Mouse (Mus musculus) kidney, embryonic 16.5 days (tissue): Measurements from ENCODE around the gene Evi5. TPM values are rescaled to one million over a fixed set of nuclear protein-coding genes. Genes with fewer than 3 reads are reported as not detected.

Source experiments
- ATAC-seq: fragments of 200-750 bp; cut with Nextera tagmentation; 2 replicates; pipeline ENCODE4 v1.8.0; 2017; ENCODE audit warnings: moderate TSS enrichment; ENCODE audit not compliant: low FRiP score, low TSS enrichment
- H3K27ac ChIP-seq: fragments of 300-500 bp; sonication (generic); 2 replicates; pipeline ENCODE4 v1.5.1; 2014; ENCODE audit warnings: low read length
- H3K27me3 ChIP-seq: fragments of 300-500 bp; sonication (generic); 2 replicates; pipeline ENCODE4 v1.6.1; 2014; ENCODE audit warnings: low read length, control low read depth, mixed read lengths; ENCODE audit not compliant: insufficient read depth
- H3K36me3 ChIP-seq: fragments of 300-500 bp; sonication (generic); 2 replicates; pipeline ENCODE4 v1.6.1; 2014; ENCODE audit warnings: low read length, control low read depth, mixed read lengths; ENCODE audit not compliant: insufficient read depth
- H3K4me1 ChIP-seq: fragments of 300-500 bp; sonication (generic); 2 replicates; pipeline ENCODE4 v1.6.1; 2014; ENCODE audit warnings: low read length, control low read depth, mixed read lengths; ENCODE audit not compliant: insufficient read depth
- H3K4me2 ChIP-seq: fragments of 300-500 bp; sonication (generic); replicated peaks from 2 replicates; pipeline ENCODE4 v1.6.1; 2014; ENCODE audit warnings: low read depth, low read length
- H3K4me3 ChIP-seq: fragments of 300-500 bp; sonication (generic); 2 replicates; pipeline ENCODE4 v1.5.1; 2014; ENCODE audit warnings: mild to moderate bottlenecking, low read length
- H3K9ac ChIP-seq: fragments of 300-500 bp; sonication (generic); replicated peaks from 2 replicates; pipeline ENCODE4 v1.6.1; 2014; ENCODE audit warnings: low read length
- H3K9me3 ChIP-seq: fragments of 300-500 bp; sonication (generic); 2 replicates; pipeline ENCODE4 v1.6.1; 2016; ENCODE audit warnings: low read length, control low read depth
- WGBS: fragments of 180-500 bp; shearing (Covaris S2); extraction: QIAGEN DNeasy Blood & Tissue Kit; methylation state at CpG from one replicate; pipeline ENCODE4 v1.1.7; 2014; 5-methylcytosine and 5-hydroxymethylcytosine counted together
- polyA plus RNA-seq: library from polyadenylated mRNA; unstranded; fragments of >200 nt; fragmentation: Nextera tagmentation; extraction: Ambion mirVana; gene quantifications from 2 replicates; pipeline ENCODE4 v1.2.1, GENCODE M21; 2015

Evi5 gene
- polyA plus RNA-seq, 1 experiment from 2014 or later, result 76.5 TPM

DNA sequence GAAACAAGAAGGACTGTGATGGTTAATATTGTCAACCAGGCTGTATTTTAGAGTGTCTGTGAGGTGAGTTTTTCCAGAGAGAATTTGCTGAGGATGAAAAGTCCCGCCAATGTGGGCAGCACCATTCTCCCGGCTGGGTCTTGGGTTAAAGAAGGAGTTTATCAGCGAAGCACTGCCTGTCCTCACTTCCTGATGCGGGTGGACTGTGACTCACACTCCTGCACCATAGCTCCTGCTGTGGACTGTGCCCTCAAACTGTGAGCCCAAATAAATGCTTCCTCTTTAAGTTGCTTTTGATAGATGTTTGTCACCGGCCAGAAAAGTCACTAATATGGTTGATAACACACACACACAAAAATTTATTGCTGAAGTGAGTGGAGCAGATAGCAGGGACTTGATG, 138.7 kb downstream of the Evi5 start:
- ATAC-seq, result no peak
- Histone ChIP-seq H3K9ac (no peak overlapping the region), H3K4me2 (no peak overlapping the region), H3K27ac (no peak overlapping the region), H3K4me1 (no peaks in the 10 kb centered on the region), H3K9me3 (peaks cover 4% of the 10 kb centered on the region; the same call in 1 of the 2 replicates), H3K36me3 (0 out of 2 replicates have a peak, but pooled peaks cover 4% of the 10 kb centered on the region), H3K4me3 (no peak overlapping the region), H3K27me3 (peaks cover 14% of the 10 kb centered on the region)
- 83% methylated on average over 5 of the region's 5 CpGs for WGBS

DNA sequence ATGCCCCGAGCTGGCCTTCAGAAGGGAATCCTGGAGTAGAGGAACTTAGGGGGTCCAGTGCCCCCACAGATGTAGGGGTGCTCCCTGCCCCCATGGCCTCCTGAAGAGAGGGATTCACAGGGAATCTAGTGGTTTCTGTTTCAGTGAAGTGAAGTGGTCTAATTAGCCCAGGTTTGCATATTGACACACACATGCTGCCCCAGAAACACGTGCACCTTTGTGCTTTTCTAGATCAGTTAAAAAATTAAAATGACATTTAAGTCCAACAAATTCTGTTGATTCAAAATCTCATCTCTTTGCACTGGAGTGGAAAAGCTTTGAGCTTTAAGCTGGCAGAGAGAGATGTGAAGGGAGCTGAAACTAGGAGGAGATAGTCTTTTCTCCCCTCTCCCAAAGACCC, 143.1 kb downstream of the Evi5 start:
- H3K27ac ChIP-seq, result no peak overlapping the region
- peaks cover 1% of the 10 kb centered on the region; the same call in 1 of the 2 replicates for H3K4me1 ChIP-seq
- no peaks in the 10 kb centered on the region for H3K9me3 ChIP-seq
- 20% methylated on average over 2 of the region's 2 CpGs for WGBS
- ATAC-seq, result no peak
- H3K4me2 ChIP-seq, result no peak overlapping the region
- no peak overlapping the region for H3K4me3 ChIP-seq
- no peaks in the 10 kb centered on the region for H3K36me3 ChIP-seq
- H3K27me3 ChIP-seq, result peaks cover 50% of the 10 kb centered on the region
- no peak overlapping the region for H3K9ac ChIP-seq

DNA sequence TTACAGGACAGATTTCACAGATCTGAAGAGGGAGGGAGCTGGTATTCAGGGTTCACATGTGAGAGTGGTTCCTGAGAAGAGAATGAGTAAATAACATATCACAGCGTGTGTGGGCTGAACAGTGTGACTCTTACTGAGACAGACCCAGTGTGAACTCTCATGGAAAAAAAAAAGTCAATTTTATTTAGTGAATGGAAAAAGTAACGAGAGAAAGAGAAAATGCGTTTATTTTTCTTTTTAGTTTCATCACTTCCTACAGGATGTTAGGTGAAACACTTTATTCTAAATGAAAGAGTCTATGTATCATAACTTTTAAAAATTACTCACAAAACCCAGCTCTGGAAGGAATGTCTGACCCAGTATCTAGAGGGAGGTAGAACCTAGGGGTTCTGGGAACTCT, 143.5 kb downstream of the Evi5 start:
- Histone ChIP-seq H3K9me3 (no peaks in the 10 kb centered on the region), H3K4me1 (peaks cover 5% of the 10 kb centered on the region), H3K27ac (no peak overlapping the region), H3K27me3 (peaks cover 55% of the 10 kb centered on the region), H3K4me2 (no peak overlapping the region), H3K9ac (no peak overlapping the region), H3K4me3 (no peak overlapping the region), H3K36me3 (no peaks in the 10 kb centered on the region)
- no peak for ATAC-seq
- 44% methylated on average over 3 of the region's 3 CpGs for WGBS

DNA sequence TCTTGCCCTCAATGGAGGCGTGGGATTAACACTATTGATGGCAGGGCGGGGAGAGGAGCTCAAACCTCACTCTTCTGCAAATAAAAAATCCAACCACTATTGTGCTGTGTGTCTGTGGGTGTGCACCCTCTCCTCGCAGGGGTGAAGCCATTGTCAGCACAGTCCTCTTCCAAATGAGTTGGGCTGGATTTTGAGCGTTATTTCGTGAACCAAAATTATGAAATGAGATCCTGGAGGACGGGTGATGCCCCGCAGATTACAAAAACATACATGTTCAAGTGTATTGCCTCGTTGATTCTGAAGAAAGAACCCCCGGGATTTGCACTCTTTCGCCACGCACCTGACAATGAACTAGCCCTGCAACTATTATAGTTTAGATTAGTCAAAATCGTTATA, 147.9 kb downstream of the Evi5 start:
- Histone ChIP-seq H3K9me3 (no peaks in the 10 kb centered on the region), H3K27me3 (peaks cover 87% of the 10 kb centered on the region), H3K4me2 (peak overlapping the region; percentile 47), H3K4me1 (peaks cover 39% of the 10 kb centered on the region), H3K36me3 (no peaks in the 10 kb centered on the region), H3K9ac (no peak overlapping the region), H3K27ac (no peak overlapping the region), H3K4me3 (peak overlapping the region; percentile 38)
- 19% methylated on average over 12 of the region's 12 CpGs for WGBS
- ATAC-seq, result no peak

DNA sequence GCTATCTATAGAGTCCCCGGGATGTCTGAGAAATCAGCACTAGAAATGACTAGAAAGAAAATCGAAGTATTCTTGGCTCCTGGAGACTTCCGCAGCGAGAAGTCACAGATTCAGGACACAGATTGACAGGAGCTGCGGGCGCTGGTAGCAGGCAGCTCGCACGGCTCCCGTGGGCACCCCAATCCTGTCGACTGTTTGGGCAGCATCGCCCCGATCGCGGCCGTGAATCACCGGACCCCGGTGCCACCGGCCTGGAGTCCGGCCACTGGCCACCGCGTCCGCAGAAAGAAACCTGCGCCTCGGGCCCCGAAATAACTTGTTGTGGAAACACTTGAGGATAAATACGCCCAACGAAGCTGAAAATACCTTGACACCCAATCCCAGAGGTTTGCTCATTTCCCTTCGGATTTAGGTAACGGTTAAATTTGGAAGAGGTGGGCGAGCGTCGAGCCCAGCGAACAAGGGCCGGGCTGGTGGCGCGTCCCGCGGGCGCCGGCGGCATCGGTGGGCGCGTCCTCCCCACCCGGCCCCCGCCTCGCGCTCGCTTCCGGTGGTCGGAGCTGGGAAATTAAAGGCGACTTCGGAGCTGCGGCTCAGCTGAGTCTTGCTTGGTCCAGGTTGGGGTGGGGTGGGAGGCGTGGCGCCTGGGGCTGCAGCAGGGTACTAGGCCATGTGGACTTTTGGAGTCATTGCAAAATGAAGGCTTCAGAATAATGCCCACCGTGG, 148.5 kb downstream of the Evi5 start:
- peak overlapping the region; percentile 38 for H3K4me3 ChIP-seq
- no peak overlapping the region for H3K27ac ChIP-seq
- H3K9me3 ChIP-seq, result no peaks in the 10 kb centered on the region
- peak overlapping the region; percentile 47 for H3K4me2 ChIP-seq
- peaks cover 92% of the 10 kb centered on the region for H3K27me3 ChIP-seq
- under 1% methylated on average over 57 of the region's 57 CpGs for WGBS
- peaks cover 44% of the 10 kb centered on the region for H3K4me1 ChIP-seq
- no peak for ATAC-seq
- no peaks in the 10 kb centered on the region for H3K36me3 ChIP-seq
- 0 out of 2 replicates have a peak overlapping the region, but pooled peaks have one; percentile 22 for H3K9ac ChIP-seq

DNA sequence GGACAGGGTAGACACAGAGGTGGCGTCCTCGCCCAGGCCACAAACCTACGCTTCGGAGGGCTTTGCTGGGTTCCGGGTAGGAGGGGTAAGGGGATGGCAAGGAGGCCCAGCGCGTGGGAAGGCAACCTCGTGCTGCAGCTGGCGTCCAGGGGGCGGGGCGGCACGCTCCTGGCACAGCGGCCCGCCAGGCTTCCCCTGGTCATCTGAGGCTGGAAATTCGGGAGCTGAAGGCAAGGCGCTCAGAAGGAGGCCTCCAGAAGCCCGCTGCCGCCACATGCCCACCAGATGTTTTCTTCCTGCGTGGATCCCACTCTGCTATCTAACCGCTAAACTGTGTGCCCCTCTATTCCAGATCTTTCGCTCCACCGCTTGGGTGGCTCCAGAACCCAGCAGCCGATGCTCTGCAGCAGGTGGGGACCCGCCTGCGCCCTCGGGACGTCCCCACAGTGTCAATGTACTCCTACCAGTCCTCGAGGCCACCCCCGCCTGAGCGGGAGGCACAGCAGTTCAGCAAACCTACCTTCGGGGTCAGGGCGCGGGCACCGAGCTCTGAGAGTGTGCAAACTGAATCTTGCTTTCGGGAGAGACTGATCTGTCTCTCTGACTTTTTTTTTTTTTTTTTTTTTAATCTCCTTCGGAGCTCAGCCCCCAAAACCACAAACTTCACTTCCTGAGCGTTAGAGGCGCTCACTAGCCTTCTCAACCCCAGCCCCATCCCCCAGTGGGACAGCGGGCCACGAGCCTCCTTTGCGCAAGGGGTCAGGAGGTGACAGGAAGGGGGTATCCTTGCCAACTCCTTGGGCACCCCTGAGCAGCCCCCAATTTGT, 149.3 kb downstream of the Evi5 start, which contains the start of gene Gfi1:
Gene Gfi1 (minus strand): TSS at position 602 of the 827 bp plus-strand sequence.
- Histone ChIP-seq H3K27me3 (peaks cover 93% of the 10 kb centered on the region), H3K27ac (no peak within 1 kb of the TSS)
- 0 out of 2 replicates have a peak, but pooled peaks have one; percentile 14 for ATAC-seq

DNA sequence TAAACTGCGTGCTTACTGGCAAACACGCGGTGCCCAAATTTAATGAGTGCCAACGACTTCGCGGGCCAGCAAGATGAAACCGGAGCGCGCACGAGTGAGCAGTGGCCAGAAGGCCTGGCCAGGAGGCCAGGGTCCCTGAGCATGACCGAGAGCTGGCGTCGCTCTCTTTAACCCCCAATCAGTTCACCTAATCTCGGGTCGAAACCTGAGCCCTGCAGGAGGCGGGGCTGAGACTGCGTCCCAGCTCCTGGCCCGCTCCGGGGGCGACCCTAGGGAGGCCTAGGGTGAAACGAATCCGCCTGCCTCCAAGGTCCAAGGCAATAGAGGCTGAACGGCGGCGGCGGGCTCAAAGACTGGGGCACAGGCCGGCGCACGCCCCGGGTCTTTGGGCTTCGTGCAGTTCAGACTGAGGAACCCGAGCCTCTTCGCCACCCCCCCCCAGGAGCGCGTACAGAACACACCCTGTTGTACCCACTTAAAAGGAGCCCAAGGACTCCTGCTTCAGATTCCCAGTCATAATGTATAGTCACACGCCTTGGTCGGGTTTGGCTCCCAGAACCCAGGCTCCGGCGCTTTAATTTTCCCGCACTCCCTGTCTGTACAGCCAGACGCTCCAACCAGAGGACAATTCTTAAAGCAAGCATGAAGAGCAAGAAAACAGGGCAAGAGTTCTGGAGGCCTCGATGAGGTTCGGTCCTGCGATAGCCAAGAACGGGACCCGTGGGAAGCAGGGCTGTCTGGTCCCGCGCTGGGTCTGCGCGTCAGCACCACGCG, 150.1 kb downstream of the Evi5 start:
- Histone ChIP-seq H3K9me3 (no peaks in the 10 kb centered on the region), H3K4me1 (peaks cover 55% of the 10 kb centered on the region), H3K4me3 (peak overlapping the region; percentile 38), H3K9ac (no peak overlapping the region), H3K27me3 (peaks cover 93% of the 10 kb centered on the region), H3K36me3 (no peaks in the 10 kb centered on the region), H3K4me2 (peak overlapping the region; percentile 45), H3K27ac (no peak overlapping the region)
- no peak; the same call in 1 of the 2 replicates for ATAC-seq
- WGBS, result under 1% methylated on average over 52 of the region's 52 CpGs

More for the DNA sequence above, 149.3 kb downstream of the Evi5 start, which contains the start of gene Gfi1:
- Histone ChIP-seq H3K4me2 (peak within 1 kb of the TSS; percentile 47), H3K36me3 (no peaks in the 10 kb centered on the region), H3K4me3 (peak within 1 kb of the TSS; percentile 38), H3K9ac (0 out of 2 replicates have a peak within 1 kb of the TSS, but pooled peaks have one; percentile 22), H3K9me3 (no peaks in the 10 kb centered on the region), H3K4me1 (peaks cover 52% of the 10 kb centered on the region)
- under 1% methylated on average over 41 of the region's 41 CpGs for WGBS

DNA sequence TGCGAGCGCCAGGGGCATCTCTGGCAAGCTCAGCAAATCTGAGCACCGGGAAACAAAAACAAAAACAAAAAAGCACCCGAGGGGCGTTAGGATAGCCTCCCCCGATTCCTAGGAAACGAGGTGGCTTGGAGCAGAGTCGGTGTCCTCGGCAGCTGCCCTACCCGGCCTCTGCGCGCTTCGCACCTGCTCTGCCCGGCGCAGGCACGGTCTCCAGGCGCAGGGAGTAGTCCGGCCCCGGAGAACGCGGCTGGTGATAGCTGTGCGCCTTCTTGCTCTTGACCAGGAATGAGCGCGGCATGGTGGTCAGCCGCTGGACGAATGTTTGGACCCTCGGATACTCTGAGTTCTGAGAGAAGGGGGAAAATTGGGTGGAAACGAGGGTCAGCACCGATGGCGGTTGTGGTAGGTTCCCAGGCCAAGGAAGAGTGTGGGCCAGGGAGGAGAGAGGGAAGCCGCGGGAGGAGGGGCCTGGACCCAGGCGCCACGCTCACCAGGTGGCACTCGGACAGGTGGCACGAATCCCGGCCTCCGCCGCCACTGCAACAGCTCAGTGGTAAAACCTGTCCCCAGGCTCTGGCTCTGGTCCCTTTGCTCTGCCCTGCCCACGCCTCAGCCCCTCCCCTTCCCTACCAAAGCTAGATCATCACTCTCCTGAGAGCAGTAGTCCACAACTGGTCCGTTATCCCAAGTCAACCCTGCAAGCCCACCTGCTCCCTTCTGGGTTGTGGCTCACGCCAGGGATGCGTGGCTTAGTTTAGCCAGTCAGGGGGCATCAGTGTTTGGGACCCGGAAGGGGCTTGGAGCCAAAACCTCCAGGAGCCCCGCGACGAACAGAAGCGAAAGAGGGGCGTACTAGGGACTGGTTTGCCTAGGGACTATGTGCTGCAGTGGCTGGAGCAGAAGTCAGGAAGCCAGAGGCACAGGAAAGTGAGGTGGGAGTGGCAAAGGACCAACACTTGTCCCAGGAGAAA, 151.1 kb downstream of the Evi5 start:
- peak; percentile 29; the same call in 1 of the 2 replicates for ATAC-seq
- no peak overlapping the region for H3K9ac ChIP-seq
- peak overlapping the region; percentile 45 for H3K4me2 ChIP-seq
- H3K36me3 ChIP-seq, result no peaks in the 10 kb centered on the region
- H3K27me3 ChIP-seq, result peaks cover 99% of the 10 kb centered on the region
- no peaks in the 10 kb centered on the region for H3K9me3 ChIP-seq
- WGBS, result 2% methylated on average over 47 of the region's 49 CpGs
- peak overlapping the region; percentile 38 for H3K4me3 ChIP-seq
- peaks cover 55% of the 10 kb centered on the region for H3K4me1 ChIP-seq
- no peak overlapping the region for H3K27ac ChIP-seq
